Comparison of ENCODE assay signal across 27 mouse cellular contexts in the genomic region with DNA sequence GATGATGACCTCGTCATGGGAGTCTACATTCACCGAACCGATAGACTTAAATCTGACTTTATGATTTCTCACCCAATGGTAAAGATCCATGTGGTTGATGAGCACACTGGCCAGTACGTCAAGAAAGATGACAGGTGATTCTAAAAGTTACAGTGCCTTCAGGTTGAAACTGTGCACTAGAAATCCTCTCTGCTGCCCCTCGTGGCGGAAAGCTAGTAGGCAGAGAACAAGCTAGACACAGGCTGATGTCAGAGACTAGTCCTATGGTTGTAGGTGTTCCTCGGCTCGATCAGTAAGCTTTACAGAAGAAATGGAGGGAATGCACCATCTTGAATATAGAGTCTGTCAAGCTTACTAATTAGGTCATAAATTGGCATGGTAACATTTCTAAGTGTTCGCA. TPM values are rescaled to one million over a fixed set of nuclear protein-coding genes. Genes with fewer than 3 reads are reported as not detected.
A peak's percentile ranks its signal among the peaks of the same experiment; 100 is the strongest.
DNase-seq lines count a peak whose midpoint lies in the region; ATAC-seq and TF ChIP-seq lines count a peak whose summit lies in the region.
"Had no signal": no experiment of that assay in that cellular context is flagged by ENCODE, and none has a peak within 500 bp of the region (broad histone marks: within the 10 kb centered on the region; RNA-seq: fewer than 3 reads in every experiment).

No protein-coding gene starts in this region.

- H3K4me3 ChIP-seq in liver, embryonic 14.5 days (ENCODE audit: insufficient read depth in 1 of 2, low read depth in 2 of 2, low read length in 2 of 2): no peak overlapping the region
- no peak overlapping the region for H3K4me3 ChIP-seq in liver, embryonic 11.5 days (ENCODE audit: low read depth, low read length)
- H3K4me3 ChIP-seq: embryonic facial prominence, embryonic 13.5 days; erythroblast, embryonic 14.5 days; forebrain, embryonic 12.5 days; hindbrain, embryonic 15.5 days; limb, embryonic 10.5 days; neural tube, embryonic 15.5 days; stomach, embryonic 15.5 days had no signal

- peak; percentile 29 for DNase-seq in CD4-positive, CD25-positive, alpha-beta regulatory T cell, adult 2 months (ENCODE audit: low read depth, low spot score)
- no peak for DNase-seq in liver, embryonic 14.5 days (ENCODE audit: low read depth in 3 of 3, low spot score in 3 of 3)
- DNase-seq in liver, embryonic 11.5 days (ENCODE audit: low spot score): no peak
- DNase-seq in Patski (ENCODE audit: low read depth, low spot score): no peak
- DNase-seq in splenic B cell, adult 2 months (ENCODE audit: low read depth, low spot score): peak; percentile 19
- no peak for DNase-seq in kidney, adult 11 months
- DNase-seq in layer of hippocampus, postnatal 10 days (ENCODE audit: low spot score in 2 of 2): no peak
- DNase-seq: adrenal gland, adult 2 months; cerebellum, adult 11-12 months; cerebellum, postnatal 25 days; embryo, embryonic 11 days; heart, postnatal 4 days; kidney, adult 18-20 months; lung, adult 2 months; lung, postnatal 14 days; right cerebral cortex, adult 18-20 months; right cerebral cortex, postnatal 4 days; thymus, adult 18-20 months had no signal

- no peak for TF ChIP-seq EP300 in liver, embryonic 14.5 days (IDR thresholded peaks at IDR 0.05; ENCODE audit: low read depth)

- peak; percentile 48 for TF ChIP-seq CTCF in liver, embryonic 14.5 days (IDR thresholded peaks at IDR 0.05; ENCODE audit: low read depth)
- TF ChIP-seq CTCF in Patski (IDR thresholded peaks at IDR 0.05): peak; percentile 40

- in situ Hi-C loops in Patski (cut with MboI; ENCODE audit: low pct_unique_long_range_greater_than_20kb): no loop called here

- H3K4me2 ChIP-seq in liver, embryonic 14.5 days (ENCODE audit: low read depth): no peak overlapping the region
- H3K4me2 ChIP-seq in liver, embryonic 11.5 days: no peak overlapping the region
- H3K4me2 ChIP-seq: embryonic facial prominence, embryonic 13.5 days; forebrain, embryonic 12.5 days; hindbrain, embryonic 15.5 days; midbrain, embryonic 11.5 days; neural tube, embryonic 15.5 days; stomach, embryonic 15.5 days had no signal

- H3K27ac ChIP-seq in liver, embryonic 14.5 days: no peak overlapping the region
- H3K27ac ChIP-seq in liver, embryonic 11.5 days (ENCODE audit: low read depth, low read length): no peak overlapping the region
- H3K27ac ChIP-seq: embryonic facial prominence, embryonic 13.5 days; forebrain, embryonic 12.5 days; hindbrain, embryonic 15.5 days; limb, embryonic 10.5 days; neural tube, embryonic 15.5 days; stomach, embryonic 15.5 days had no signal

- CTCF ChIA-PET in Patski (lab: Charles Lee): interaction anchor here (1.0 kb wide), 1 partner anchor 15 kb away, joined by 4 read pairs; no protein-coding TSS in a partner anchor

- POLR2A ChIA-PET in Patski (lab: Charles Lee): no interaction called here

- no peak for ATAC-seq in CD4-positive, CD25-positive, alpha-beta regulatory T cell, adult 4 months
- no peak for ATAC-seq in liver, embryonic 14.5 days (ENCODE audit: insufficient read depth)
- no peak for ATAC-seq in liver, embryonic 11.5 days (replicated peaks; ENCODE audit: low FRiP score)
- no peak for ATAC-seq in Patski

- no peaks in the 10 kb centered on the region; the same call in 1 of the 2 replicates for H3K9me3 ChIP-seq in liver, embryonic 14.5 days (ENCODE audit: control insufficient read depth, low read length)
- H3K9me3 ChIP-seq in liver, embryonic 11.5 days (ENCODE audit: control insufficient read depth, low read length): no peaks in the 10 kb centered on the region
- H3K9me3 ChIP-seq: embryonic facial prominence, embryonic 13.5 days; hindbrain, embryonic 15.5 days; limb, embryonic 10.5 days; neural tube, embryonic 15.5 days; stomach, embryonic 15.5 days had no signal

- peaks cover 4 to 8% of the 10 kb centered on the region in 2 experiments for H3K4me1 ChIP-seq in liver, embryonic 14.5 days (replicated peaks; ENCODE audit: control insufficient read depth in 2 of 2, insufficient read depth in 2 of 2, low read length in 1 of 2)
- 0 out of 2 replicates have a peak, but pooled peaks cover 3% of the 10 kb centered on the region for H3K4me1 ChIP-seq in liver, embryonic 11.5 days (replicated peaks; ENCODE audit: control insufficient read depth, insufficient read depth, low read length)
- H3K4me1 ChIP-seq: embryonic facial prominence, embryonic 13.5 days; forebrain, embryonic 12.5 days; hindbrain, embryonic 15.5 days; limb, embryonic 10.5 days; neural tube, embryonic 15.5 days; stomach, embryonic 15.5 days had no signal

- peaks cover 3% of the 10 kb centered on the region; the same call in 1 of the 2 replicates for H3K36me3 ChIP-seq in liver, embryonic 14.5 days (replicated peaks; ENCODE audit: control insufficient read depth, insufficient read depth, low read depth)
- H3K36me3 ChIP-seq in liver, embryonic 11.5 days (ENCODE audit: control insufficient read depth, insufficient read depth, low read length): peaks cover 9% of the 10 kb centered on the region; the same call in 1 of the 2 replicates
- no peaks in the 10 kb centered on the region for H3K36me3 ChIP-seq in splenic B cell, adult 2 months (ENCODE audit: control insufficient read depth, insufficient read depth, low read length, poor library complexity, severe bottlenecking)

- H3K9ac ChIP-seq in liver, embryonic 14.5 days (replicated peaks): no peak overlapping the region
- H3K9ac ChIP-seq in liver, embryonic 11.5 days (ENCODE audit: low read depth, low read length): no peak overlapping the region
- H3K9ac ChIP-seq: embryonic facial prominence, embryonic 13.5 days; forebrain, embryonic 12.5 days; hindbrain, embryonic 15.5 days; neural tube, embryonic 15.5 days; stomach, embryonic 15.5 days had no signal

- H3K27me3 ChIP-seq in liver, embryonic 14.5 days (ENCODE audit: control insufficient read depth, insufficient read depth, low read length): no peaks in the 10 kb centered on the region
- H3K27me3 ChIP-seq in liver, embryonic 11.5 days (replicated peaks; ENCODE audit: control insufficient read depth, insufficient read depth, low read length): no peaks in the 10 kb centered on the region
- no peaks in the 10 kb centered on the region for H3K27me3 ChIP-seq in Patski
- H3K27me3 ChIP-seq in splenic B cell, adult 2 months (ENCODE audit: control insufficient read depth, insufficient read depth, low read length, poor library complexity, severe bottlenecking): no peaks in the 10 kb centered on the region
- H3K27me3 ChIP-seq: embryonic facial prominence, embryonic 13.5 days; forebrain, embryonic 12.5 days; hindbrain, embryonic 15.5 days; neural tube, embryonic 15.5 days; stomach, embryonic 15.5 days had no signal

- 80% methylated on average over 9 of the region's 9 CpGs for WGBS in liver, embryonic 14.5 days (ENCODE audit: insufficient replicate concordance)
- WGBS in liver, embryonic 11.5 days: 89% methylated on average over 9 of the region's 9 CpGs

RNA-seq across cellular contexts. Expression of gene Ahi1, which starts 11.4 kb away (rescaled TPM):
- polyA plus RNA-seq in CD4-positive, CD25-positive, alpha-beta regulatory T cell, adult 4 months (2017; shearing (Covaris generic)): 1 to 10 TPM; 9.1 to 9.4 TPM
- 3.5 and 4.2 TPM in 2 replicates for polyA plus RNA-seq in liver, embryonic 14.5 days (2012; rRNA removed)
- 4.6 and 5.3 TPM in 2 replicates for polyA plus RNA-seq in liver, embryonic 14.5 days (2014; fragmentation: Nextera tagmentation; extraction: Ambion mirVana)
- polyA plus RNA-seq in liver, embryonic 11.5 days (2014; fragmentation: Nextera tagmentation; extraction: Ambion mirVana): 6.9 and 7.4 TPM in 2 replicates
- polyA plus RNA-seq in Patski (2021): 21.1 TPM
- 100 to 1,000 TPM; 213 to 240 TPM for total RNA-seq in layer of hippocampus, postnatal 10 days (2021)

Comparison
In these comparisons a context has a peak if more than half of its experiments do, and no peak if none do; other contexts are left out.
1. DNase-seq: peak in CD4-positive, CD25-positive, alpha-beta regulatory T cell, adult 2 months (single experiment) and splenic B cell, adult 2 months (single experiment); none in liver, embryonic 14.5 days (0 of 3), liver, embryonic 11.5 days (single experiment), Patski (single experiment), kidney, adult 11 months (single experiment) and layer of hippocampus, postnatal 10 days (0 of 2).